Mouse (Mus musculus) embryonic facial prominence, embryonic 10.5 days (tissue): Measurements from ENCODE around the gene Rpf1. TPM values are rescaled to one million over a fixed set of nuclear protein-coding genes. Genes with fewer than 3 reads are reported as not detected.
A peak's percentile ranks its signal among the peaks of the same experiment; 100 is the strongest.

Source experiments
- DNase-seq: peaks from one replicate; pipeline ENCODE4 v3.0.0-alpha.2; 2017; ENCODE audit warnings: low spot score
- H3K27ac ChIP-seq: fragments of 300-500 bp; sonication (generic); replicated peaks from 2 replicates; pipeline ENCODE4 v1.5.1; 2016; ENCODE audit warnings: mild to moderate bottlenecking
- H3K27me3 ChIP-seq: fragments of 300-500 bp; sonication (generic); replicated peaks from 2 replicates; pipeline ENCODE4 v1.6.1; 2016; ENCODE audit warnings: low read depth, mild to moderate bottlenecking; ENCODE audit not compliant: poor library complexity, severe bottlenecking
- H3K36me3 ChIP-seq: fragments of 300-500 bp; sonication (generic); replicated peaks from 2 replicates; pipeline ENCODE4 v1.6.1; 2016; ENCODE audit warnings: mild to moderate bottlenecking, moderate library complexity
- H3K4me1 ChIP-seq: fragments of 300-500 bp; sonication (generic); 2 replicates; pipeline ENCODE4 v1.6.1; 2016
- H3K4me3 ChIP-seq: fragments of 300-500 bp; sonication (generic); 2 replicates; pipeline ENCODE4 v1.5.1; 2016; ENCODE audit warnings: mild to moderate bottlenecking, moderate library complexity
- H3K9me3 ChIP-seq: fragments of 300-500 bp; sonication (generic); 2 replicates; pipeline ENCODE4 v1.6.1; 2016; ENCODE audit warnings: mild to moderate bottlenecking
- WGBS: fragments of 180-500 bp; shearing (Covaris S2); methylation state at CpG from one replicate; pipeline ENCODE4 v1.1.7; 2016; 5-methylcytosine and 5-hydroxymethylcytosine counted together
- polyA plus RNA-seq: library from polyadenylated mRNA; unstranded; fragments of >200 nt; fragmentation: Nextera tagmentation; extraction: Ambion mirVana; gene quantifications from 2 replicates; pipeline ENCODE4 v1.2.1, GENCODE M21; 2016

The Rpf1 gene
- polyA plus RNA-seq, 1 experiment from 2014 or later = 65.8 TPM

- no peaks in the 10 kb centered on the region for H3K9me3 ChIP-seq
- no peaks in the 10 kb centered on the region for H3K4me1 ChIP-seq
- no peaks in the 10 kb centered on the region for H3K36me3 ChIP-seq
- no peak overlapping the region for H3K27ac ChIP-seq
- no peak overlapping the region for H3K4me3 ChIP-seq
- DNase-seq = no peak
- no peaks in the 10 kb centered on the region for H3K27me3 ChIP-seq
- WGBS = 85% methylated on average over 7 of the region's 7 CpGs
Measured at GRCm38 (mm10) chr3:146554816-146555215, 33.6 kb upstream of the Rpf1 start.

GRCm38 (mm10) chr3:146543632-146544031 lies 22.4 kb upstream of the Rpf1 start:
- no peaks in the 10 kb centered on the region for H3K4me1 ChIP-seq
- no peaks in the 10 kb centered on the region for H3K36me3 ChIP-seq
- no peaks in the 10 kb centered on the region for H3K9me3 ChIP-seq
- H3K27me3 ChIP-seq = no peaks in the 10 kb centered on the region
- H3K4me3 ChIP-seq = no peak overlapping the region
- 41% methylated on average over 1 of the region's 1 CpGs for WGBS
- DNase-seq = no peak
- H3K27ac ChIP-seq = no peak overlapping the region

DNA sequence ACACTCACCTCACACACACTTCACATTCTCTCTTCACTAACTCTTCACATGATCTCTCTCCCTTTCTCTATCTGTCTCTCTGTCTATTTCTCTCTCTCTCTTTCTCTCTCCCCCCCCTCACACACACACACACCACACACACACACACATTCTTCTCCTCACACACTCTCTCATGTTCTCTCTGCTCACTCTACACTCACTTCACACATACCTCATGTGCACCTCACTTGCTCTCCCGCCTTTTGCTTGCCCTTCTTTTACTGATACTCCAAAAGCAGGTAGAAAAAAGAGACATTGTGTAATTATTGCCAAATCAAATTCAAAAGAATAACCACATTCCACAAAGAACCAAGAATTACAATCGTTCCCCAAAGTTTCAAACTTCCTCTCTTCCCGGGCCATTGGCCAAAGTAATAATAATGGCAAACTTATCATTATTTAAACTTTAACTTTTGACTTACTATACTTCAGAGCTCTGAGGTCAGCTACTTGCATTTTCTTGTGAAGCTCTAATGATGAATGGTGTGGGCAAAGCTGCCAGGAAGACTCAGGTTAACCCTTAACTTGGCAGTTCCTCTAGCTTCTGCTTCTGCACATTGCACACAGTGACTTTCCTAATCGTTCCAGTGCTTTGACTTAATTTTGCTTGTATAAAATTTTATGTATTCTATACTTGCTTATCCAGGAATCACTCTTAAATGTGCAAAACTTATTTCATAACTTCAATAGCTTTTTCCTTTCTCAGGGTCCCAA lies 19.5 kb upstream of the Rpf1 start:
- no peak overlapping the region for H3K27ac ChIP-seq
- 86% methylated on average over 4 of the region's 4 CpGs for WGBS
- H3K9me3 ChIP-seq = no peaks in the 10 kb centered on the region
- DNase-seq = no peak
- H3K36me3 ChIP-seq = no peaks in the 10 kb centered on the region
- H3K27me3 ChIP-seq = no peaks in the 10 kb centered on the region
- no peaks in the 10 kb centered on the region for H3K4me1 ChIP-seq
- H3K4me3 ChIP-seq = no peak overlapping the region

GRCm38 (mm10) chr3:146534986-146535385 lies 13.8 kb upstream of the Rpf1 start:
- Histone ChIP-seq H3K27me3 (no peaks in the 10 kb centered on the region), H3K9me3 (no peaks in the 10 kb centered on the region), H3K36me3 (no peaks in the 10 kb centered on the region), H3K4me3 (no peak overlapping the region), H3K4me1 (no peaks in the 10 kb centered on the region), H3K27ac (no peak overlapping the region)
- 68% methylated on average over 6 of the region's 6 CpGs for WGBS
- no peak for DNase-seq

DNA sequence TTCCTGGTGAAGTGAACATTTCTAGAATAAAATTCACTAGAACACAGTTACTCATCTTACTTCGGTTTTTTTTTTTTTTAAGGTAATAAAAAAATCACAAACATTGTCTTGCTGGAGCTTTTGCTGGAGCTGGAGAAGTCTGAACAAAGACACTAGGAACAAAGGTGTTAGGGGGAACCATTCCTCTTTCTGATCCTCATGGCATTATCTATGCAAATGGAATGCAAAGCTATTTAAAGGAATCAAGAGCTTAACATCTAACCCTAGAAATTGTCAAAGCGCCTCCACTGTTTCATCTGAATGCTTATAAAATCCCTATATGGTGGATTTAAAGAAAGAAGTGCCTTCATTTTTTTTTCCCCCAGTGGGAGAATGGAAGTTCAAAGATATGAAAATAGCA lies 7.1 kb upstream of the Rpf1 start:
- WGBS = 45% methylated on average over 2 of the region's 2 CpGs
- no peaks in the 10 kb centered on the region for H3K36me3 ChIP-seq
- no peak overlapping the region for H3K27ac ChIP-seq
- DNase-seq = no peak
- H3K27me3 ChIP-seq = no peaks in the 10 kb centered on the region
- no peaks in the 10 kb centered on the region for H3K9me3 ChIP-seq
- no peaks in the 10 kb centered on the region for H3K4me1 ChIP-seq
- H3K4me3 ChIP-seq = no peak overlapping the region

GRCm38 (mm10) chr3:146521652-146522020 lies 407 bp upstream of the Rpf1 start:
- 18% methylated on average over 8 of the region's 8 CpGs for WGBS
- DNase-seq = no peak
- Histone ChIP-seq H3K4me3 (peak overlapping the region; percentile 90), H3K4me1 (peaks cover 8% of the 10 kb centered on the region), H3K9me3 (no peaks in the 10 kb centered on the region), H3K27me3 (no peaks in the 10 kb centered on the region), H3K27ac (peak overlapping the region; percentile 98), H3K36me3 (peaks cover 26% of the 10 kb centered on the region)

- H3K36me3 ChIP-seq = peaks cover 39% of the 10 kb centered on the region
- peak overlapping the region; percentile 98 for H3K27ac ChIP-seq
- no peak for DNase-seq
- peaks cover 8% of the 10 kb centered on the region for H3K4me1 ChIP-seq
- H3K4me3 ChIP-seq = peak overlapping the region; percentile 90
- no peaks in the 10 kb centered on the region for H3K27me3 ChIP-seq
- H3K9me3 ChIP-seq = no peaks in the 10 kb centered on the region
- WGBS = 44% methylated on average over 5 of the region's 5 CpGs
Measured at GRCm38 (mm10) chr3:146520226-146520797, 917 bp downstream of the Rpf1 start.

DNA sequence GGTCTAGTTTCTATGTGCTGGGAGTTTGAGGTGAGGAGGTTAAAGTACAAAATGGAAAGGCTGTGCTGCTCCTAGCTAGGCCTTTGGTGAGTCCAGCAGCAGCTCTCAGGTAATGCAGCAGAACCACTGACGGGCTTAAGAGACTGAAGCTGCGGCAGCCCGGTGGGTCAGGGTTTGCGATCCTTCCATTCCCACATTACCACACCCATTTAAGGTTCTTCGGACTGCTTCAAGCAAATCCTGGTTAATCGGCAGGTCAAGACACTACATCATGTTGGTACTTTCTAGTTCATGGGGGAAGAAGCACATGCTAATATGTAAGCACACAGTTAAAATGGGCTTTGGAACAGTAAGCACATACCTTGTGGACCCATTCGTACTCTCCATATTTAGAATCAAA lies 14.5 kb downstream of the Rpf1 start:
- Histone ChIP-seq H3K9me3 (no peaks in the 10 kb centered on the region), H3K27ac (no peak overlapping the region), H3K36me3 (peaks cover 94% of the 10 kb centered on the region), H3K4me3 (no peak overlapping the region), H3K4me1 (peaks cover 7% of the 10 kb centered on the region), H3K27me3 (no peaks in the 10 kb centered on the region)
- DNase-seq = no peak
- 95% methylated on average over 7 of the region's 7 CpGs for WGBS

DNA sequence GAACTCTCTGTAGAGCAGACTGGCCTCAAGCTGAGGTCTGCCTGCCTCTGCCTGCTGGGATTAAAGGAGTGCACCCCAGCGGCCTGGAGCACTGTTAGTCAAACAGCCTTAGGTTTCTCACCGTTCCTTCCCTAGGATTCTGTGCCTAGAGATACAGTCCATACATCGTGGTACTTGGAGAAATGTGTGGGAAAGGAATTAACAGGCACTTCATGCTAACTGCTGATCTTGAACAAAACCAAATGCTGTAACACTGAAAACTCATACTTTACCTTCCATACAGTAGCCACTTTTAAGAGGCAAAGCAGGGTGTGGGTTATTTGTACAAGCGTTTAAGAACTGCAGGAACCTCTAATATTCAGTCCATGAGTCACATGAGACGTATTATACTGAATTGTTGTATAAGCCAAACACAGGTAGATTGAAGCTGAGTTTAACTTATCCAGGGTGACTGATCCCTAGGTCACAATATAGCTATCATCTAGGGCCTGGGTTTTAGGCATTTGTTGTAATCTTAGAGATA lies 19.6 kb downstream of the Rpf1 start:
- 69% methylated on average over 5 of the region's 5 CpGs for WGBS

GRCm38 (mm10) chr3:146500810-146501201 lies 20.4 kb downstream of the Rpf1 start:
- no peak for DNase-seq
- Histone ChIP-seq H3K9me3 (no peaks in the 10 kb centered on the region), H3K36me3 (peaks cover 36% of the 10 kb centered on the region), H3K27ac (peak overlapping the region; percentile 98), H3K4me3 (peak overlapping the region; percentile 90), H3K27me3 (no peaks in the 10 kb centered on the region), H3K4me1 (peaks cover 20% of the 10 kb centered on the region)
- WGBS = 14% methylated on average over 5 of the region's 5 CpGs

More for the DNA sequence above, 19.6 kb downstream of the Rpf1 start:
- Histone ChIP-seq H3K27me3 (no peaks in the 10 kb centered on the region), H3K27ac (no peak overlapping the region), H3K9me3 (no peaks in the 10 kb centered on the region), H3K4me3 (peak overlapping the region; percentile 90), H3K4me1 (peaks cover 20% of the 10 kb centered on the region), H3K36me3 (peaks cover 44% of the 10 kb centered on the region)
- no peak for DNase-seq

GRCm38 (mm10) chr3:146500003-146500809 lies 21.0 kb downstream of the Rpf1 start:
- Histone ChIP-seq H3K4me3 (peak overlapping the region; percentile 90), H3K36me3 (peaks cover 30% of the 10 kb centered on the region), H3K27me3 (no peaks in the 10 kb centered on the region), H3K27ac (peak overlapping the region; percentile 98), H3K4me1 (peaks cover 20% of the 10 kb centered on the region), H3K9me3 (no peaks in the 10 kb centered on the region)
- peak; percentile 82 for DNase-seq
- under 1% methylated on average over 57 of the region's 57 CpGs for WGBS

DNA sequence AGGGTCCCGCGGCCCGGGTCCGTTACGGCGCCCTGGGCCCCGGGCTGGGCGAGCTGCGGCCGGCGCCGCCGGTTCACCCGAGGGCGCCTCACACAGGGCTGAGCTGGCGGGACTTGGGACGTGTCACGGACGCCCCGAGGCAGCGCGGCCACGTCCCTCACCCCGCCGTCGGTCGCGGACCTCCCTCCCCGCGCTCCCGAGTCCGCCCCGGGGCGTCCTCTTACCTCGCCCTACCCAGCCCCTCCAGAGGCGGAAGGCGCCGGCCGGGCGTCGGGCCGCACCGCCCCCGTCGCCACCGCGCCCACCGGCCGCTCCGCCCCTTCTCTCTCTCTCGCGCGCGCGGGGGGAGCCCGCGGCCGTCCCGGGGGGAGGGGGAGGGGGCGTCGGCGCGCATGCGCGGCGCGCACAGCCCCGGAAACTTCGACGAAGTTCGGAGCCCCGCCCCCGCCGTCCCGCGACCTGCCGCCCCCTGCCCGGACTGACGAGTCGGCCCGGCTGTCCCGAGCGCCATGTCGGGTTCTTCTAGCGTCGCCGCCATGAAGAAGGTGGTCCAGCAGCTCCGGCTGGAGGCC lies 21.7 kb downstream of the Rpf1 start, which contains the start of the genes Spata1 and Gng5:
Gene Spata1, minus strand, starts transcription at position 323 of the 572 bp plus-strand sequence.
Gene Gng5, plus strand, starts transcription at position 377 of the 572 bp plus-strand sequence.
- Histone ChIP-seq H3K27ac (peak within 1 kb of the TSS; percentile 98), H3K4me3 (peak within 1 kb of the TSS; percentile 90), H3K9me3 (no peaks in the 10 kb centered on the region), H3K36me3 (peaks cover 23% of the 10 kb centered on the region), H3K4me1 (peaks cover 20% of the 10 kb centered on the region), H3K27me3 (no peaks in the 10 kb centered on the region)
- WGBS = under 1% methylated on average over 69 of the region's 88 CpGs
- DNase-seq = peak; percentile 95
